Comparison of ENCODE assay signal across 21 mouse cellular contexts in the genomic region with DNA sequence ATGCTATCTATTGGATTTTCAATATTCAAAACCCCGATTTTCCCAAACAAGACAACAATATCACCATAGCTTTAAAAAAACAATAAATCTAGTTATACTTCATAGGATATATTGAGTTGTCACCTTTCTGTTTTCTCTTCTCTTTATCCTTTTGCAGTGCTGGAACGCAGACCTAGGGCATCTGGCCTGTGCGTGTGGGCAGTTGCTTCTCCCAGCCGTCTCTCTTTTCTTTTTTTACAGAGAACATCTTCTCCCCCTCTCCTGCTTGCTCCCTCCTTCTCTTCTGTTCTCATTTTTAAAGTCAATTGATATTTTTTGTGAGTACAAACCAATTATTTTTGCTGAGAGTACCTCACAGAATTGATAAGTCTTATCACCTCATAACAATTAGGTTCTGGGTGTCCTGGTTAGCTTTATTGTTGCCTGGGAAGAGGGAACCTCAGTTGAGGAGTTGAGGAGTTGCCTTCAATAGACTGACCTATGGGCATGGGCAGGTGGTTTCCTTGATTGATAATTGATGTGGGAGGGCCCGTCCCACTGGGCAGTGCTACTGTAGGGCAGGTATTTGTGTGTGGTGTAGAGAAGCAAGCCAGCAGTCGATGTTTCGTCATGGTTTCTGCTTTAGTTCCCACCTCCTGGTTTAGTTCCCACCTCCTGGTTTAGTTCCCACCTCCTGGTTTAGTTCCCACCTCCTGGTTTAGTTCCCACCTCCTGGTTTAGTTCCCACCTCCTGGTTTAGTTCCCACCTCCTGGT. TPM values are rescaled to one million over a fixed set of nuclear protein-coding genes. Genes with fewer than 3 reads are reported as not detected.
DNase-seq lines count a peak whose midpoint lies in the region; ATAC-seq and TF ChIP-seq lines count a peak whose summit lies in the region.
"Had no signal": no experiment of that assay in that cellular context is flagged by ENCODE, and none has a peak within 500 bp of the region (broad histone marks: within the 10 kb centered on the region; RNA-seq: fewer than 3 reads in every experiment).

No protein-coding gene starts in this region.

- no peak for TF ChIP-seq CTCF in E14TG2a.4 (conservative IDR thresholded peaks at IDR 0.05; ENCODE audit: low read length)
- no peak for TF ChIP-seq CTCF in cortical plate, adult 2 months (IDR thresholded peaks at IDR 0.05; ENCODE audit: extremely low read depth, insufficient read depth, low read length)
- TF ChIP-seq CTCF in lung, adult 2 months (IDR thresholded peaks at IDR 0.05; ENCODE audit: insufficient read depth, low read length) = no peak
- no peak for TF ChIP-seq CTCF in hindbrain, postnatal 0 days (IDR thresholded peaks at IDR 0.05; ENCODE audit: low read depth)

- H3K4me2 ChIP-seq in liver, embryonic 15.5 days = peak overlapping the region; percentile 54
- H3K4me2 ChIP-seq in hindbrain, postnatal 0 days (ENCODE audit: low read depth, low read length) = no peak overlapping the region
- H3K4me2 ChIP-seq: embryonic facial prominence, embryonic 15.5 days; limb, embryonic 13.5 days; midbrain, embryonic 12.5 days; neural tube, embryonic 12.5 days had no signal

- no peaks in the 10 kb centered on the region for H3K36me3 ChIP-seq in E14TG2a.4 (ENCODE audit: insufficient read depth, low read length)
- no peaks in the 10 kb centered on the region for H3K36me3 ChIP-seq in liver, embryonic 15.5 days (replicated peaks)
- H3K36me3 ChIP-seq in hindbrain, postnatal 0 days (ENCODE audit: insufficient read depth, low read length) = no peaks in the 10 kb centered on the region
- H3K36me3 ChIP-seq: embryonic facial prominence, embryonic 15.5 days; G1E; hindbrain, embryonic 10.5 days; limb, embryonic 13.5 days; midbrain, embryonic 12.5 days; neural tube, embryonic 12.5 days had no signal

- no peak for DNase-seq in frontal cortex, postnatal 25 days (ENCODE audit: low spot score in 2 of 2)
- DNase-seq in lung, adult 2 months = no peak
- no peak for DNase-seq in hindbrain, postnatal 0 days (ENCODE audit: low spot score)
- DNase-seq in embryo, embryonic 10 days (ENCODE audit: low spot score) = no peak
- DNase-seq: cerebellum, adult 11 months; cerebellum, postnatal 10 days; gastrocnemius, postnatal 36 days; kidney, adult 8-10 months; kidney, postnatal 25 days; right cerebral cortex, postnatal 4 days; thymus, postnatal 14 days had no signal

- peak overlapping the region; percentile 86; the same call in 1 of the 2 replicates for H3K27ac ChIP-seq in cortical plate, adult 2 months (ENCODE audit: insufficient read depth, low read length)
- H3K27ac ChIP-seq in liver, embryonic 15.5 days (replicated peaks) = no peak overlapping the region
- H3K27ac ChIP-seq in hindbrain, postnatal 0 days = no peak overlapping the region
- H3K27ac ChIP-seq: embryonic facial prominence, embryonic 15.5 days; hindbrain, embryonic 10.5 days; limb, embryonic 13.5 days; midbrain, embryonic 12.5 days; neural tube, embryonic 12.5 days had no signal

- ATAC-seq in frontal cortex, adult (ENCODE audit: low TSS enrichment) = peak; percentile 71
- no peak for ATAC-seq in liver, embryonic 15.5 days (ENCODE audit: insufficient read depth)
- ATAC-seq in hindbrain, postnatal 0 days = no peak

- 62% methylated on average over 7 of the region's 7 CpGs for WGBS in liver, embryonic 15.5 days (ENCODE audit: insufficient replicate concordance)
- WGBS in lung, adult 2 months = 86% methylated on average over 7 of the region's 7 CpGs
- 92% methylated on average over 7 of the region's 7 CpGs for WGBS in hindbrain, postnatal 0 days

- no peak overlapping the region for H3K9ac ChIP-seq in liver, embryonic 15.5 days
- H3K9ac ChIP-seq in hindbrain, postnatal 0 days (replicated peaks; ENCODE audit: low read length) = no peak overlapping the region
- H3K9ac ChIP-seq: embryonic facial prominence, embryonic 15.5 days; limb, embryonic 13.5 days; midbrain, embryonic 12.5 days; neural tube, embryonic 12.5 days had no signal

- H3K4me3 ChIP-seq in E14TG2a.4 (replicated peaks; ENCODE audit: low read length) = peak overlapping the region; percentile 46
- H3K4me3 ChIP-seq in cortical plate, adult 2 months (ENCODE audit: insufficient read depth, low read length) = no peak overlapping the region
- peak overlapping the region; percentile 18 for H3K4me3 ChIP-seq in liver, embryonic 15.5 days (replicated peaks)
- no peak overlapping the region for H3K4me3 ChIP-seq in lung, adult 2 months (replicated peaks; ENCODE audit: extremely low read depth, low read depth, low read length)
- no peak overlapping the region for H3K4me3 ChIP-seq in hindbrain, postnatal 0 days (ENCODE audit: low read length)
- H3K4me3 ChIP-seq: embryonic facial prominence, embryonic 15.5 days; hindbrain, embryonic 10.5 days; limb, embryonic 13.5 days; midbrain, embryonic 12.5 days; neural tube, embryonic 12.5 days had no signal

- TF ChIP-seq POLR2A in cortical plate, adult 2 months (IDR thresholded peaks at IDR 0.05; ENCODE audit: extremely low read depth, insufficient read depth, low read length) = no peak
- no peak for TF ChIP-seq POLR2A in lung, adult 2 months (IDR thresholded peaks at IDR 0.05; ENCODE audit: borderline replicate concordance, extremely low read depth, low read depth, low read length)

- H3K9me3 ChIP-seq in E14TG2a.4 (ENCODE audit: low read length) = peaks cover 8% of the 10 kb centered on the region; the same call in 1 of the 2 replicates
- no peaks in the 10 kb centered on the region for H3K9me3 ChIP-seq in liver, embryonic 15.5 days (replicated peaks)
- no peaks in the 10 kb centered on the region for H3K9me3 ChIP-seq in hindbrain, postnatal 0 days (ENCODE audit: low read length)
- H3K9me3 ChIP-seq: embryonic facial prominence, embryonic 15.5 days; hindbrain, embryonic 10.5 days; limb, embryonic 13.5 days; midbrain, embryonic 12.5 days; neural tube, embryonic 12.5 days had no signal

- H3K27me3 ChIP-seq in E14TG2a.4 (ENCODE audit: insufficient read depth, low read length) = no peaks in the 10 kb centered on the region
- H3K27me3 ChIP-seq in liver, embryonic 15.5 days = no peaks in the 10 kb centered on the region
- H3K27me3 ChIP-seq in hindbrain, postnatal 0 days (ENCODE audit: insufficient read depth, low read length) = no peaks in the 10 kb centered on the region
- H3K27me3 ChIP-seq: embryonic facial prominence, embryonic 15.5 days; limb, embryonic 13.5 days; midbrain, embryonic 12.5 days; neural tube, embryonic 12.5 days had no signal

- peaks cover 20% of the 10 kb centered on the region for H3K4me1 ChIP-seq in E14TG2a.4 (replicated peaks; ENCODE audit: low read depth, low read length)
- peaks cover 4% of the 10 kb centered on the region for H3K4me1 ChIP-seq in cortical plate, adult 2 months (ENCODE audit: control insufficient read depth, insufficient read depth, low read length)
- H3K4me1 ChIP-seq in liver, embryonic 15.5 days (replicated peaks) = peaks cover 18% of the 10 kb centered on the region
- H3K4me1 ChIP-seq in lung, adult 2 months (ENCODE audit: control insufficient read depth, insufficient read depth, low read length) = no peaks in the 10 kb centered on the region
- no peaks in the 10 kb centered on the region for H3K4me1 ChIP-seq in hindbrain, postnatal 0 days (ENCODE audit: insufficient read depth, low read length)
- H3K4me1 ChIP-seq: embryonic facial prominence, embryonic 15.5 days; hindbrain, embryonic 10.5 days; limb, embryonic 13.5 days; midbrain, embryonic 12.5 days; neural tube, embryonic 12.5 days had no signal

RNA-seq across cellular contexts. Expression of a gene that starts 6.8 kb away (rescaled TPM):
- polyA plus RNA-seq in cortical plate, adult 2 months (2012; rRNA removed) = 37.9 and 38.3 TPM in 2 replicates
- polyA plus RNA-seq in liver, embryonic 15.5 days (2015; fragmentation: Nextera tagmentation; extraction: Ambion mirVana) = 3.7 and 4.1 TPM in 2 replicates
- polyA plus RNA-seq in lung, adult 2 months (2012; rRNA removed) = 3.7 and 4.6 TPM in 2 replicates
- 9.9 and 17.9 TPM in 2 replicates for total RNA-seq in hindbrain, postnatal 0 days (2014; rRNA removed)
- 14.9 and 15.6 TPM in 2 replicates for polyA plus RNA-seq in hindbrain, postnatal 0 days (2015; fragmentation: Nextera tagmentation; extraction: Ambion mirVana)
- total RNA-seq: G1E had no signal
- polyA plus RNA-seq: G1E had no signal

Comparison
In these comparisons a context has a peak if more than half of its experiments do, and no peak if none do; other contexts are left out.
1. H3K4me3 ChIP-seq: peak in E14TG2a.4 (single experiment) and liver, embryonic 15.5 days (single experiment); none in cortical plate, adult 2 months (single experiment), lung, adult 2 months (single experiment) and hindbrain, postnatal 0 days (single experiment).